Mouse (Mus musculus) hindbrain, postnatal 0 days (tissue): ENCODE measurements at regions not wholly inside any gene's neighbourhood (a gene's known extent, or its start where the extent isn't known, plus 50 kb on each side); places are given as distances from the start of the nearest gene placed in this dataset.

Experiments
- ATAC-seq: fragments of 200-750 bp; cut with Nextera tagmentation; 2 replicates; pipeline ENCODE4 v1.8.0; 2017; ENCODE audit warnings: mild to moderate bottlenecking, moderate TSS enrichment, moderate library complexity
- DNase-seq: peaks from one replicate; pipeline ENCODE4 v3.0.0-alpha.2; 2015; ENCODE audit warnings: low spot score
- H3K27ac ChIP-seq: fragments of 300-500 bp; sonication (generic); 2 replicates; pipeline ENCODE4 v1.5.1; 2014; ENCODE audit warnings: mild to moderate bottlenecking
- H3K27me3 ChIP-seq: fragments of 300-500 bp; sonication (generic); 2 replicates; pipeline ENCODE4 v1.6.1; 2014; ENCODE audit warnings: low read length, mixed read lengths; ENCODE audit not compliant: insufficient read depth
- H3K36me3 ChIP-seq: fragments of 300-500 bp; sonication (generic); 2 replicates; pipeline ENCODE4 v1.6.1; 2014; ENCODE audit warnings: low read length, mixed read lengths; ENCODE audit not compliant: insufficient read depth
- H3K4me1 ChIP-seq: fragments of 300-500 bp; sonication (generic); 2 replicates; pipeline ENCODE4 v1.6.1; 2014; ENCODE audit warnings: antibody characterized with exemption, low read length, mixed read lengths; ENCODE audit not compliant: insufficient read depth
- H3K4me2 ChIP-seq: fragments of 300-500 bp; sonication (generic); 2 replicates; pipeline ENCODE4 v1.6.1; 2014; ENCODE audit warnings: low read depth, mild to moderate bottlenecking, low read length, moderate library complexity, mixed read lengths
- H3K4me3 ChIP-seq: fragments of 300-500 bp; sonication (generic); 2 replicates; pipeline ENCODE4 v1.5.1; 2014; ENCODE audit warnings: low read length
- H3K9ac ChIP-seq: fragments of 300-500 bp; sonication (generic); replicated peaks from 2 replicates; pipeline ENCODE4 v1.6.1; 2014; ENCODE audit warnings: mild to moderate bottlenecking, low read length, moderate library complexity, mixed read lengths
- H3K9me3 ChIP-seq: fragments of 300-500 bp; sonication (generic); 2 replicates; pipeline ENCODE4 v1.6.1; 2016; ENCODE audit warnings: low read length, mixed read lengths
- CTCF ChIP-seq: IDR thresholded peaks from 2 replicates; pipeline ENCODE4 v1.5.1; 2016; ENCODE audit warnings: antibody characterized with exemption, control low read depth, low read depth
- WGBS: fragments of 180-500 bp; shearing (Covaris S2); extraction: QIAGEN DNeasy Blood & Tissue Kit; methylation state at CpG from one replicate; pipeline ENCODE4 v1.1.7; 2014; 5-methylcytosine and 5-hydroxymethylcytosine counted together

DNA sequence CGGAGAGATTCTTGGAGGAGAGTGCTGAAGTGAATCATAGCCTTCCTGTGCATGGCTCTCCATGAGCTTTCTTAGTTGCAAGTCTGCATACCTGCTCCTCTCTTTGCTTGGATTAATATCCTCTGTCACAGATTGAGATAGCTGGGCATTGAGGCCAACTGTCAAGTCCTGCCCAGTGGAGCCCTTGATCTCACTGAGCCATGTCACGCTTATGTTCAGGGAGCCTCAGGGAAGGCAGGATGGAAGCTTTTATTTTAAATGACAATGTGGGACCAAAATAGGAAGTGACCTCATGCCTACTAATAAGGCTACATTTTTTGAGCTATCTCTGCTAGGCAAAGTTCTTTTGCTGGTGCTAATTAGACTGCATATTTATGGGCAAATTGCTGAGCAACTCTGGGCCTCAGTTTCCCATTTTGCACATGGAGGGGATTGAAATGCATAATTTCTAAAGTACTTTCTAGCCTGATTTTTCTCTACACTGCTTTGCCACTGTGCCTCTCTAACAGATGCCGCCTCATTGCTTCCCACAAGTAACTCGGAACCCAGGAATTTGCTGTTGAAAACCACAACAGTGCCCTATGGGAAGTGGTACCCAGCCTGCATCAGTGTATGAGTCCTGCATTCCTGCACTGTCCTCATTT lies 78.7 kb upstream of the Lhcgr start:
- no peak for ATAC-seq
- H3K4me1 ChIP-seq: no peaks in the 10 kb centered on the region
- no peak for TF ChIP-seq CTCF
- no peak overlapping the region for H3K27ac ChIP-seq
- no peak overlapping the region for H3K4me2 ChIP-seq
- no peak for DNase-seq
- H3K36me3 ChIP-seq: no peaks in the 10 kb centered on the region
- no peaks in the 10 kb centered on the region for H3K27me3 ChIP-seq
- H3K4me3 ChIP-seq: no peak overlapping the region
- 64% methylated on average over 4 of the region's 4 CpGs for WGBS
- H3K9ac ChIP-seq: no peak overlapping the region
- no peaks in the 10 kb centered on the region for H3K9me3 ChIP-seq

DNA sequence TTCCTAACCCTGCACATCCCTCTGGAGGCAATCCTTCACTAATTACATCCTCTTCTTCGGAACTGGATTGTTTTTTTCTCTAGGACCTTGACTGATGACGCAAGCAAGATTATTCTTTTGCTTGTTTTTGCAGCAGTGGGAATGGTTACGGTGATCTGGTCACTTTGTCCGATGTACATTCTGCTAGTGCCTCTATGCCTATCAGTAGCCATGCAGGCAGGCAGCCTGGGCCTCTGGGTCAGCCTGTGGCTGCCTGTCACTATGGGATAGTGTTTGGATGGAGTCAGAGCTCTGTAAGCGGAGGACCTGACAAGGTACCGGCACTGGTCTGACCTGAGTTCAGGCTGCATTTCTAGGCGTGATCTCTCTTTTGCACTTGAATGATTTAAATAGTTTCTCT lies 72.8 kb upstream of the Lhcgr start:
- 86% methylated on average over 7 of the region's 7 CpGs for WGBS
- no peaks in the 10 kb centered on the region for H3K36me3 ChIP-seq
- ATAC-seq: no peak

DNA sequence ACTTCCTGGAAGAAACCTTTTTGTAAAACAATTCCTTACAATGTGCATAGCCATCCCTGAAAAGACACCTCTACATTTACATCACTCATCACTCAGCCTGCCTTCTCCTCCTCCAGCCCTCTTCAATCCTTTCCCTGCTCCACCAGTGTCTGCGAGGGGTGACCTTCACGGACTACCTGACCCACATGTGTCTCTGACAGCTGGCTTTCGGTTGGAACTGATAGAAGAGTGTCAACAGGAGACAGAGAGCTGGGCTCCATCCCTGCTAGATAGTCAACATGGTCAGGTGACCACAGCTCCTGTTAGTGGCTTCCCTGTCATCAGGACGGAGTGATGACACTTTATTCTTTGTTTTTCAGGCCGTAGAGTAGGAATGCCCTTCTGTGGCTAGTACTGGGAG lies 72.4 kb upstream of the Lhcgr start:
- Histone ChIP-seq H3K4me3 (no peak overlapping the region), H3K27ac (no peak overlapping the region), H3K4me1 (no peaks in the 10 kb centered on the region), H3K4me2 (no peak overlapping the region), H3K27me3 (no peaks in the 10 kb centered on the region), H3K9me3 (no peaks in the 10 kb centered on the region), H3K9ac (no peak overlapping the region), H3K36me3 (no peaks in the 10 kb centered on the region)
- TF ChIP-seq CTCF: no peak
- no peak for ATAC-seq
- WGBS: 84% methylated on average over 5 of the region's 5 CpGs
- no peak for DNase-seq

More for the DNA sequence above, 72.8 kb upstream of the Lhcgr start:
- H3K4me3 ChIP-seq: no peak overlapping the region
- H3K27ac ChIP-seq: no peak overlapping the region
- no peaks in the 10 kb centered on the region for H3K9me3 ChIP-seq
- H3K9ac ChIP-seq: no peak overlapping the region
- H3K4me2 ChIP-seq: no peak overlapping the region
- no peak for TF ChIP-seq CTCF
- H3K27me3 ChIP-seq: no peaks in the 10 kb centered on the region
- no peaks in the 10 kb centered on the region for H3K4me1 ChIP-seq
- DNase-seq: no peak

DNA sequence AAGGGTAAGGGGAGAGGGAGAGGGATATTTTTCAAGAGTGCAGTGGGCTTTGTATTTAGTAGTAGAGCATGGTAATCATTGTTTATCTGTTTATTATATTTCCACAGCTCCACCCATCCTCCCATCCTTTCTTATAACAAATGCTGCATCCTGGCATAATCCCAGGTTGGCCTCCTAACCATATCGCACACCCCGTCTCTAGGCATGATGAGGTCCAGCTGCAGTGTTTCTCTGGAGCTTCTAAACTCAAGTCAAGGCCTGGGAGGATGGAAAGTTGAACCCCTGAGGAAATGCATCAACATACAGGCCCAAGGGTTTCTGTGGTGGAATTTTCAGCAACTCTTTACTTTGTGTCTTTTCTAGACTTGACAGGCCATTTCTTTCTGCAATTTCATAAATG lies 69.3 kb upstream of the Lhcgr start:
- Histone ChIP-seq H3K27ac (no peak overlapping the region), H3K4me1 (no peaks in the 10 kb centered on the region), H3K27me3 (no peaks in the 10 kb centered on the region), H3K4me3 (no peak overlapping the region), H3K4me2 (no peak overlapping the region), H3K9me3 (no peaks in the 10 kb centered on the region), H3K36me3 (no peaks in the 10 kb centered on the region), H3K9ac (no peak overlapping the region)
- 85% methylated on average over 2 of the region's 2 CpGs for WGBS
- no peak for ATAC-seq
- DNase-seq: no peak
- TF ChIP-seq CTCF: no peak

DNA sequence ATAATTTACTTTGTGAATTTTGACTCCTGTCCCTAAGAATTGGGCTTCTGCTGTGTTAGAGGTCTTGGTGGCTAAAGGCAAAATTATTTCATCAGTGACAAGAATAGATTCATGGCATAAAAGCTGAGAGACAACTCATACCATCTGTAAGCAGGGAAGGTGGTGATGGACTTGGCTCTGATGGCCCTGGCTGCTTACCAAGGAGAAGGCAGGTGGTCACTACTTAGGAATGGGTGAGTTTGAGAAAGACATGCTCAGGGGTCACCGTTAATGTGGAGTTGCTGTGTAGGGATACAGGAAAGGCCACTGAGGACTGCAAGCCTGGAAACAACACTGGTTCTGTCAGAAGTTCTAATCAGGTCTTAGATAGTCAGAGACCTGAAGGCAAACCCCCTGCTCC lies 68.8 kb upstream of the Lhcgr start:
- Histone ChIP-seq H3K9ac (no peak overlapping the region), H3K4me2 (no peak overlapping the region), H3K27me3 (no peaks in the 10 kb centered on the region), H3K27ac (no peak overlapping the region), H3K36me3 (no peaks in the 10 kb centered on the region), H3K4me1 (no peaks in the 10 kb centered on the region), H3K9me3 (no peaks in the 10 kb centered on the region), H3K4me3 (no peak overlapping the region)
- DNase-seq (no peak), ATAC-seq (no peak)
- TF ChIP-seq CTCF: no peak
- WGBS: 86% methylated on average over 1 of the region's 1 CpGs

DNA sequence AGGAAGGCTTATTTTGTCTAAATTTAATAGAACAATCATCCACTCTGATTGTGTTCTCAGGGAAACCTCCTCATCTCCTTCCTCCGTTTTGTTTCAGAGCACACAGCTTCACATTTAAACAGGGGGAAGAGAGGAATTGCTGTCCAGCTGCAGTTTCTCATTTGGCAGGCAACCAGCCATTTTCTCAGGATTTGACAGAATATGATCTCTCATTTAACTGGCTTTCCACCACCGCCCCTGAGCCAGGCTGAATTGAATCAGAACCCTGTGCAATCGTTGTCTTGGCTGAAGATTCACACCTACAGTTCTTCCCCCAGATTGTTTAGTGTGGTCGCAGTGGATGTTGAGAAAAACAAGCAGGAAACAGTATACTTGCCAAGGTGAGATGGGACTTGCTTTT lies 66.9 kb upstream of the Lhcgr start:
- no peak overlapping the region for H3K27ac ChIP-seq
- TF ChIP-seq CTCF: no peak
- H3K36me3 ChIP-seq: no peaks in the 10 kb centered on the region
- H3K27me3 ChIP-seq: no peaks in the 10 kb centered on the region
- H3K4me2 ChIP-seq: no peak overlapping the region
- no peak overlapping the region for H3K4me3 ChIP-seq
- DNase-seq: peak; percentile 62
- H3K4me1 ChIP-seq: no peaks in the 10 kb centered on the region
- 36% methylated on average over 4 of the region's 4 CpGs for WGBS
- no peak for ATAC-seq
- no peak overlapping the region for H3K9ac ChIP-seq
- H3K9me3 ChIP-seq: no peaks in the 10 kb centered on the region

DNA sequence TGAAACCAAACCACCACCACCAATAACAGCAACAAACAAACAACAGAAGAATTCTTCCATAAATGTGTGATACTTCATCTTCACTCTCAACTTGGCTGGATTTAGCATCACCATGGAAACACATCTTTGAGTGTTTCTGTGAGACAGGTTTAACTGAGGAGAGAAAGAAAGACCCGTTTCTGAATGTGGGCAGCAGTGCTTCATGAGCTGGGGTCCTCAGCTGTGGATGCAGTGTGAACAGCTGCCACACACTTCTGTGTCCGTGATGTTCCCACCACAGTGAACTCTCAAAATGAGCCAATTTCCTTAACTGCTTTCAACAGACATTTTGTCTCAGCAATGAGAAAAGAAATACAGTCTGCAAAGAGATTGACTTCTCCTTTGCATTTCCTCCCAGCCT lies 55.5 kb upstream of the Lhcgr start:
- no peaks in the 10 kb centered on the region for H3K36me3 ChIP-seq
- ATAC-seq (no peak), DNase-seq (peak; percentile 13)
- no peak overlapping the region for H3K9ac ChIP-seq
- WGBS: 51% methylated on average over 2 of the region's 2 CpGs
- TF ChIP-seq CTCF: no peak
- no peak overlapping the region for H3K4me3 ChIP-seq
- H3K27ac ChIP-seq: no peak overlapping the region
- no peak overlapping the region for H3K4me2 ChIP-seq
- no peaks in the 10 kb centered on the region for H3K9me3 ChIP-seq
- no peaks in the 10 kb centered on the region for H3K4me1 ChIP-seq
- no peaks in the 10 kb centered on the region for H3K27me3 ChIP-seq
